Mouse (Mus musculus) lung, postnatal 0 days (tissue): ENCODE measurements around the gene Rsc1a1. TPM values are rescaled to one million over a fixed set of nuclear protein-coding genes. Genes with fewer than 3 reads are reported as not detected.

Experiments used
- ATAC-seq: fragments of 200-750 bp; cut with Nextera tagmentation; 2 replicates; pipeline ENCODE4 v1.8.0; 2017; ENCODE audit warnings: moderate library complexity
- DNase-seq: peaks from one replicate; pipeline ENCODE4 v3.0.0-alpha.2; 2016; ENCODE audit warnings: low spot score
- H3K27ac ChIP-seq: fragments of 300-500 bp; sonication (generic); 2 replicates; pipeline ENCODE4 v1.5.1; 2014; ENCODE audit warnings: antibody characterized with exemption, mild to moderate bottlenecking, low read length, mixed read lengths
- H3K27me3 ChIP-seq: fragments of 300-500 bp; sonication (generic); replicated peaks from 2 replicates; pipeline ENCODE4 v1.6.1; 2014; ENCODE audit warnings: low read length, mixed read lengths; ENCODE audit not compliant: insufficient read depth
- H3K36me3 ChIP-seq: fragments of 300-500 bp; sonication (generic); 2 replicates; pipeline ENCODE4 v1.6.1; 2014; ENCODE audit warnings: low read length, mixed read lengths; ENCODE audit not compliant: insufficient read depth
- H3K4me1 ChIP-seq: fragments of 300-500 bp; sonication (generic); 2 replicates; pipeline ENCODE4 v1.6.1; 2014; ENCODE audit warnings: antibody characterized with exemption, low read depth, low read length, mixed read lengths; ENCODE audit not compliant: insufficient read depth
- H3K4me2 ChIP-seq: fragments of 300-500 bp; sonication (generic); replicated peaks from 2 replicates; pipeline ENCODE4 v1.6.1; 2014; ENCODE audit warnings: low read depth, mild to moderate bottlenecking, low read length, moderate library complexity, mixed read lengths
- H3K4me3 ChIP-seq: fragments of 300-500 bp; sonication (generic); 2 replicates; pipeline ENCODE4 v1.5.1; 2014; ENCODE audit warnings: low read depth, low read length
- H3K9ac ChIP-seq: fragments of 300-500 bp; sonication (generic); replicated peaks from 2 replicates; pipeline ENCODE4 v1.6.1; 2014; ENCODE audit warnings: low read depth, mild to moderate bottlenecking
- H3K9me3 ChIP-seq: fragments of 300-500 bp; sonication (generic); 2 replicates; pipeline ENCODE4 v1.6.1; 2016; ENCODE audit warnings: low read length, mixed read lengths
- CTCF ChIP-seq: IDR thresholded peaks from 2 replicates; pipeline ENCODE4 v1.5.1; 2016; ENCODE audit warnings: antibody characterized with exemption, mild to moderate bottlenecking
- EP300 ChIP-seq: IDR thresholded peaks from 2 replicates; pipeline ENCODE4 v1.6.1; 2016; ENCODE audit warnings: antibody characterized with exemption, mild to moderate bottlenecking, control low read depth
- WGBS: fragments of 180-500 bp; shearing (Covaris S2); extraction: QIAGEN DNeasy Blood & Tissue Kit; methylation state at CpG from one replicate; pipeline ENCODE4 v1.1.7; 2014; 5-methylcytosine and 5-hydroxymethylcytosine counted together
- polyA plus RNA-seq: library from polyadenylated mRNA; unstranded; fragments of >200 nt; fragmentation: Nextera tagmentation; extraction: Ambion mirVana; gene quantifications from 2 replicates; pipeline ENCODE4 v1.2.1, GENCODE M21; 2015

The Rsc1a1 gene
- polyA plus RNA-seq, 1 experiment from 2014 or later: not detected

DNA sequence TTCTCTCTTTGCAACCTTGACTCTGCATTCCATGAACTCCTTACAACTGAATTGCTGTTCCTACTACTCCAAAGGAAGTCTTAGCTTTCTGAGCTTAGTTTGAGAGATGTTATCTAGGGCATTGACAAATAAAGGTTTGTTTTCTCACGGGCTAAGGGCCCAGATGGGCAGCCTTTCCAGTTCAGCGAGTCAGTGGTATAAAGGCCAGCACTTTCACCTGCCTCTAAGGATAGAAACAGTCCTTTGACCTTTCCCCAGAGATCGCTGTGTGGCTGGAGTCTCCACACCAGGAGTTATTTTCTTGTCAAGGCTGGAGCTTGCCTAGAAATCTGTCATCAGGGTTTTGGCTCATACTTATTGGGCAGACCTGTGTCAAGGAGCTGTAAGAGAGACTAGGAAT lies 40.3 kb upstream of the Rsc1a1 start:
- peaks cover 4% of the 10 kb centered on the region; the same call in 1 of the 2 replicates for H3K4me1 ChIP-seq
- no peak for ATAC-seq
- H3K9me3 ChIP-seq: no peaks in the 10 kb centered on the region
- DNase-seq: peak; percentile 44
- H3K27ac ChIP-seq: no peak overlapping the region
- no peaks in the 10 kb centered on the region for H3K27me3 ChIP-seq
- H3K4me3 ChIP-seq: no peak overlapping the region
- H3K36me3 ChIP-seq: no peaks in the 10 kb centered on the region
- WGBS: 36% methylated on average over 3 of the region's 3 CpGs
- H3K9ac ChIP-seq: no peak overlapping the region
- H3K4me2 ChIP-seq: no peak overlapping the region
- no peak for TF ChIP-seq CTCF
- TF ChIP-seq EP300: no peak

DNA sequence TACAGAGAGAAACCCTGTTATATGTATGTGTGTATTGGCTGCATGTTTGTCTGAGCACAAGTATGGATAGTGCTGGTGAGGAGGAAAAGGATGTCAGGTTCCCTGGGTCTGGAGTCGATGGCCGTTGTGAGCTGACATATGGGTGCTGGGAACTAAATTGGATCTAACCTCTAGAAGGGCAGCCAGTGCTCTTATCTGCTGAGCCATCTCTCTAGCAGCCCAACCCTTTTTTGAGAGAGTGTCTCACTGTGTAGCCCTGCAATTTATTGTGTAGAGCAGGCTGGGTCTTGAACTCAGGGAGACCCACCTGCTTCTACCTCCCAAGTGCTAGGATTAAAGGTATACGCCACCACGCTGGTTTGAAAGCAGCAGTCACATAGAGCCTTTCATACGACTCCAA lies 39.9 kb upstream of the Rsc1a1 start:
- no peaks in the 10 kb centered on the region for H3K27me3 ChIP-seq
- H3K27ac ChIP-seq: no peak overlapping the region
- no peak overlapping the region for H3K9ac ChIP-seq
- WGBS: 57% methylated on average over 5 of the region's 5 CpGs
- ATAC-seq: no peak
- H3K4me2 ChIP-seq: no peak overlapping the region
- DNase-seq: no peak
- peaks cover 8% of the 10 kb centered on the region; the same call in 1 of the 2 replicates for H3K4me1 ChIP-seq
- TF ChIP-seq EP300: no peak
- no peak for TF ChIP-seq CTCF
- H3K4me3 ChIP-seq: no peak overlapping the region
- H3K9me3 ChIP-seq: no peaks in the 10 kb centered on the region
- H3K36me3 ChIP-seq: no peaks in the 10 kb centered on the region

DNA sequence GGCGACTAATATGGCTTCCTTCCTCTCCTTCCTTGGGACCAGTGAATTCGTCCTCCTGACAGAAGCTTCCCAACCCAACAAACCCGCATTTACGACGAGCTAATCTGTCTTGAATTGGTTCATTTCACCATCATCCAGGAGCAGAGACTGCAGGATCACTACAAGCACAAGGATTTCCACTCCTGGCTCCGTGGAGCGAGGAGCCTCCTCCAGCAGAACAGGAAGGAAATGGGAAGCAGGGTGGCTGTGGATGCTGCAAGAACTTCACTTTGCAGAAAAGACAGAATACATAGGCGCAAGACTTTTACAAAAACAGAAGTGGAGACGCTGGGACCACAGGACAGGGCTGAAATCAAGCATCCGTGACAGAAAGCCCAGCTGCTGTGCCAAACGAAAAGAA lies 39.2 kb upstream of the Rsc1a1 start:
- no peak overlapping the region for H3K9ac ChIP-seq
- no peak overlapping the region for H3K4me2 ChIP-seq
- 55% methylated on average over 11 of the region's 11 CpGs for WGBS
- H3K27me3 ChIP-seq: no peaks in the 10 kb centered on the region
- H3K9me3 ChIP-seq: no peaks in the 10 kb centered on the region
- TF ChIP-seq CTCF: no peak
- no peak for TF ChIP-seq EP300
- H3K4me1 ChIP-seq: peaks cover 8% of the 10 kb centered on the region; the same call in 1 of the 2 replicates
- no peak for ATAC-seq
- H3K27ac ChIP-seq: no peak overlapping the region
- H3K4me3 ChIP-seq: no peak overlapping the region
- DNase-seq: no peak
- H3K36me3 ChIP-seq: no peaks in the 10 kb centered on the region

DNA sequence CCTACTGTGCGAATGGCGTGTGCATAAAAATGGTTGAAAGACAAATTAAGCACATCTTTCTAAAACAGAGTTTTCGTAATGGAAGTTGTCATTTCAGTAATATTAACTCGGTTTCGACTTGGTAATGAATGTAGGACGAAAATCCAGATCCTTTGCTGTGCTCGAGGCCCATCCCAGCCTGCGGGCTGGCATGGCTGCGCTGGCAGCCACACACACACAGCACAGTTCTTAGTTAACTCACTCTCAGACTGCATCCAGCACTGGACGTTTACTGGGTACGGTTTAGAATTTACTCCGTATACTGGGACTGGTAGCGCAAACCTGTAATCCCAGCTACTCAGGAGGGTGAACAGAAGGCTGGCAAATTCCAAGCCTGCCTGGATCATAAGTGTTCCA lies 38.3 kb upstream of the Rsc1a1 start:
- Histone ChIP-seq H3K4me3 (peak overlapping the region; percentile 96), H3K4me1 (peaks cover 8% of the 10 kb centered on the region; the same call in 1 of the 2 replicates), H3K9me3 (no peaks in the 10 kb centered on the region), H3K27ac (peak overlapping the region; percentile 98; the same call in 1 of the 2 replicates), H3K4me2 (peak overlapping the region; percentile 83), H3K27me3 (no peaks in the 10 kb centered on the region), H3K36me3 (no peaks in the 10 kb centered on the region), H3K9ac (0 out of 2 replicates have a peak overlapping the region, but pooled peaks have one; percentile 6)
- DNase-seq (no peak), ATAC-seq (no peak)
- 8% methylated on average over 13 of the region's 13 CpGs for WGBS
- TF ChIP-seq EP300: 0 out of 2 replicates have a peak, but pooled peaks have one; percentile 34
- TF ChIP-seq CTCF: no peak

DNA sequence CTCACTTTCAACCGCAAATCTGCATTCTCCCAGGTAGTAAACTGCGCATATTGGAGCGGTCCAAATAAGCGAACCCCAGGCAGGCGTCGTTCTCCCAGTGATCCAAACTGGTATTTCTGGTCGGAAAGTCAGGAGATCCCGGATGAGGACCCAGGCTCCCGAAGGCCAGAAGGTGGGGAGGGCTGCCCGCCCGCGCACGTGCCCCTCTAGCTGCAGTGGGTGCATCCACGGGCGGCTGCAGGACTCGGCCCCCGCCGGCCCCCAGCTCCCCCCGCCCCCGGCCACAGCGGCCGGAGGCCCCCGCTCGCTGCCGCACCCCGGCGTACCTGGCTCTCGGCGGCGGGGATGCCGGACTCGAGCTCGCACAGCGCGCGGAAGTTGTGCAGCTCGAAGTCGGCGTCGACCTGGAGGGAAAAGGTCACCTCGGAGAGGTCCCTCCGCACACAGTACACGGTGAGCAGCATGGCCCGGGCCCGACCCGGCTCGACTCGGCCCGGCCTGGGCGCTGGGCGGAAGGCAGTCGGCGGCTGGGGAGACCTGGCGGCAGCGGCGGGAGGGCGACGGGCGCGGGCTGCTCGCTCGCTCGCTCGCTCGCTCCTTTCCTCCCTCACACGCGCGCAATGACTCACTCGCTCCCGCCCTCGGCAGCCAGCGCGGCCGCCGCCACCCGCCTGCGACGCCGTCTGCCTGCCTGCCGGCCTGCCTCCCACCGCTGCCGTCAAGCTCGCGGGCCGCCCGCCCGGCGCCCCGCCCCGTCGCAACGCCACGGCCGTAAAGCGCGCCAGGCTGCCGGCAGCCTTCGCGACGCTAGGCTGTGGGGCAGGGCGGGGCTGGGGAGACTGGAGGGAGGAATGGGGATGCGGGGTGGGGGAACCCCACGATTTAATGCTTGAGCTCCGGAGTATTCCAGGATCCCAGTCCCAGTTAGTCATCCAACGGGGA lies 37.6 kb upstream of the Rsc1a1 start, which contains the start of gene Ddi2:
Gene Ddi2, minus strand, starts transcription at position 689 of the 942 bp plus-strand sequence.
- WGBS: under 1% methylated on average over 71 of the region's 105 CpGs
- Histone ChIP-seq H3K27me3 (no peaks in the 10 kb centered on the region), H3K4me3 (peak within 1 kb of the TSS; percentile 96), H3K27ac (peak within 1 kb of the TSS; percentile 98), H3K4me1 (peaks cover 8% of the 10 kb centered on the region; the same call in 1 of the 2 replicates), H3K9me3 (no peaks in the 10 kb centered on the region), H3K4me2 (peak within 1 kb of the TSS; percentile 83), H3K9ac (peak within 1 kb of the TSS; percentile 89), H3K36me3 (no peaks in the 10 kb centered on the region)
- no peak for TF ChIP-seq EP300
- TF ChIP-seq CTCF: no peak
- DNase-seq (peak; percentile 97), ATAC-seq (peak; percentile 88)

DNA sequence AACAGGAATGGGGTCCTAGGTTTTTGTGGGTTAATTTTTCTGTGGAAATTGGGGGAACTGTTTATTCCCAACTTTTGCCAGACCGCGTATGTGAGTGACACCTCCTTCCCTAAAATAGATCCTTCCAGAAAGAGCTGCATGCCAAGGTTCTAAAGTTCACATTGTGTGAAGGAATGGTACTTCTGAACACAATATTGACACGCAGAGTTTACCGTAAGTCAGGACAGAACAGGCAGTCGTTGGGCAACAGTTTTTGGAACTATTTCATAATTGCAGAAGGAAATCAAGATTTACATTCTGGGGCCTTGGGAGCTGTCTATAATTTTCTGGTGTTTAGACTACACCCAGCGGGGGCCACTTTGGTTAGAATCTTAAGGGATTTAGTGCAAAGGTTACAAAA lies 36.6 kb upstream of the Rsc1a1 start:
- Histone ChIP-seq H3K27ac (peak overlapping the region; percentile 98), H3K9ac (peak overlapping the region; percentile 89; the same call in 1 of the 2 replicates), H3K4me1 (peaks cover 8% of the 10 kb centered on the region; the same call in 1 of the 2 replicates), H3K4me2 (peak overlapping the region; percentile 83), H3K36me3 (0 out of 2 replicates have a peak, but pooled peaks cover 2% of the 10 kb centered on the region), H3K27me3 (no peaks in the 10 kb centered on the region), H3K9me3 (no peaks in the 10 kb centered on the region), H3K4me3 (peak overlapping the region; percentile 96)
- WGBS: 7% methylated on average over 6 of the region's 6 CpGs
- TF ChIP-seq CTCF: no peak
- TF ChIP-seq EP300: peak; percentile 85
- DNase-seq (peak; percentile 91), ATAC-seq (peak; percentile 20)
